ENCODE assay signal across 10 mouse cellular contexts in the genomic region with DNA sequence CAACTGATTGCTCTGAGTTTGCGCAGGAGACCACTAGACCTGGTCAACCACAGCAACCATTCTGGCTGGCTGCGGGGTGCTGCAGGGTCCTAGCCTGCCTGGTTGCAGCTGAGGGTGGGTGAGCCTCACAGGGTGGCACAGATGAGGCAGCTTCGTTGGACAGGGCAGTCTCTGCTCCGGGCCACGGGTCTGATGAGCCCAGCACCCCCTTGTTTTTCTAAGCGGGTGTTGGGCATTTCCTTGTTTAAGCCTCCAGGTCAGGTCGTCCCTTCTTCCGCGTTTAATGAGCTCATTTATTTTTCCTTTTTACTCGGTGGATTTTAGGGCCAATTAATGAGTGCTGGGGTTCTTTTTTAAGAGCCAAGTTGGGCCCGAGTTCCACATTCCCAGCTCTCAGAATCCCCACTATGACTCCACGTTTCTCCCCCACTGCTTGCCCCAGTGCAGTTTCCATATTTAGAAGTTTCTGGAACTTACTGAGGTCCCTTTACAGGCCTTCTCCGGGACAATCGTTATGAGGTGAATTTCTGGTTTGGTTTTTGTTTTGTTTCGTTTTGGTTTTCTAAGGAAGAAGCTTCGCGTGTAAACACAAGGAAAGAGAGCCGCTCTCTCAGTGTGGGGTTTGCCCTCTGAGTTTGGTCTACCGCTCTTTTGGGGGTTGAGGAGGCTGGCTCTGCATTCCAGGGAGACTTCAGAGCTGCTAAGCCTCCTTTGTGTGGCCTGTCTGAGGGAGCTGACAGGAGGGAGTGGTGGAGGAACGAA. TPM values are rescaled to one million over a fixed set of nuclear protein-coding genes. Genes with fewer than 3 reads are reported as not detected.
DNase-seq lines count a peak whose midpoint lies in the region; ATAC-seq and TF ChIP-seq lines count a peak whose summit lies in the region.
"Had no signal": no experiment of that assay in that cellular context is flagged by ENCODE, and none has a peak within 500 bp of the region (broad histone marks: within the 10 kb centered on the region; RNA-seq: fewer than 3 reads in every experiment).

No protein-coding gene starts in this region.

- DNase-seq in kidney, postnatal 0 days (ENCODE audit: low spot score), result peak; percentile 29
- DNase-seq in kidney, adult 8-10 months, result no peak
- DNase-seq in thymus, postnatal 14 days, result peak; percentile 1
- DNase-seq in thymus, adult 18-20 months, result no peak
- DNase-seq in forelimb bud, embryonic 11.5 days (ENCODE audit: low read depth, low spot score), result peak; percentile 57
- no peak for DNase-seq in stomach, postnatal 0 days (ENCODE audit: low spot score)
- no peak for DNase-seq in spleen, postnatal 14 days (ENCODE audit: low spot score in 2 of 2)
- DNase-seq in heart, postnatal 4 days, result no peak
- DNase-seq: midbrain, embryonic 14.5 days; right cerebral cortex, postnatal 4 days had no signal

- TF ChIP-seq CTCF in kidney, postnatal 0 days (IDR thresholded peaks at IDR 0.05; ENCODE audit: low read depth), result no peak
- no peak for TF ChIP-seq CTCF in stomach, postnatal 0 days (IDR thresholded peaks at IDR 0.05; ENCODE audit: low read depth)

- ATAC-seq in kidney, postnatal 0 days (replicated peaks; ENCODE audit: low FRiP score, low read depth), result no peak
- no peak for ATAC-seq in stomach, postnatal 0 days (ENCODE audit: low FRiP score, low TSS enrichment)

- no peak for TF ChIP-seq EP300 in stomach, postnatal 0 days (optimal IDR thresholded peaks at IDR 0.05)

- peak overlapping the region; percentile 63 for H3K27ac ChIP-seq in kidney, postnatal 0 days
- peak overlapping the region; percentile 65 for H3K27ac ChIP-seq in stomach, postnatal 0 days (replicated peaks)

- peak overlapping the region; percentile 34 for H3K4me2 ChIP-seq in kidney, postnatal 0 days (ENCODE audit: low read length)
- H3K4me2 ChIP-seq in stomach, postnatal 0 days (replicated peaks; ENCODE audit: low read depth), result no peak overlapping the region

- no peaks in the 10 kb centered on the region for H3K36me3 ChIP-seq in kidney, postnatal 0 days (ENCODE audit: insufficient read depth, low read length)
- H3K36me3 ChIP-seq in stomach, postnatal 0 days (ENCODE audit: control insufficient read depth, insufficient read depth, low read length), result no peaks in the 10 kb centered on the region

- H3K27me3 ChIP-seq in kidney, postnatal 0 days (ENCODE audit: insufficient read depth, low read length), result no peaks in the 10 kb centered on the region
- H3K27me3 ChIP-seq in stomach, postnatal 0 days (ENCODE audit: control insufficient read depth, insufficient read depth, low read length), result no peaks in the 10 kb centered on the region

- 34% methylated on average over 20 of the region's 20 CpGs for WGBS in kidney, postnatal 0 days
- WGBS in stomach, postnatal 0 days, result 41% methylated on average over 20 of the region's 20 CpGs

- H3K9ac ChIP-seq in kidney, postnatal 0 days (ENCODE audit: low read depth, low read length), result peak overlapping the region; percentile 27; the same call in 1 of the 2 replicates
- 0 out of 2 replicates have a peak overlapping the region, but pooled peaks have one; percentile 27 for H3K9ac ChIP-seq in stomach, postnatal 0 days (ENCODE audit: low read length)

- H3K4me3 ChIP-seq in kidney, postnatal 0 days (replicated peaks; ENCODE audit: low read depth, low read length), result no peak overlapping the region
- no peak overlapping the region for H3K4me3 ChIP-seq in stomach, postnatal 0 days (ENCODE audit: low read depth, low read length)

- H3K4me1 ChIP-seq in kidney, postnatal 0 days (replicated peaks; ENCODE audit: insufficient read depth, low read length), result 0 out of 2 replicates have a peak, but pooled peaks cover 9% of the 10 kb centered on the region
- no peaks in the 10 kb centered on the region for H3K4me1 ChIP-seq in stomach, postnatal 0 days (replicated peaks; ENCODE audit: control insufficient read depth, insufficient read depth)

- H3K9me3 ChIP-seq in kidney, postnatal 0 days (replicated peaks; ENCODE audit: low read length), result no peaks in the 10 kb centered on the region
- no peaks in the 10 kb centered on the region for H3K9me3 ChIP-seq in stomach, postnatal 0 days (ENCODE audit: control insufficient read depth, low read length)

RNA-seq across cellular contexts. Expression of a gene that starts 24.5 kb away (rescaled TPM):
- 30.7 and 36.1 TPM in 2 replicates for polyA plus RNA-seq in kidney, postnatal 0 days (2015; fragmentation: Nextera tagmentation; extraction: Ambion mirVana)
- 23.3 and 28.6 TPM in 2 replicates for polyA plus RNA-seq in stomach, postnatal 0 days (2015; fragmentation: Nextera tagmentation; extraction: Ambion mirVana)
- total RNA-seq in heart, postnatal 4 days (2021), result 10 to 100 TPM; 42.7 to 45.2 TPM

RNA-seq across cellular contexts. Expression of a gene that starts 50.6 kb away (rescaled TPM):
- 60.8 and 62.5 TPM in 2 replicates for polyA plus RNA-seq in kidney, postnatal 0 days (2015; fragmentation: Nextera tagmentation; extraction: Ambion mirVana)
- polyA plus RNA-seq in stomach, postnatal 0 days (2015; fragmentation: Nextera tagmentation; extraction: Ambion mirVana), result 13.5 and 15.4 TPM in 2 replicates
- 1 to 10 TPM; 7.1 to 8.8 TPM for total RNA-seq in heart, postnatal 4 days (2021)

Comparison
In these comparisons a context has a peak if more than half of its experiments do, and no peak if none do; other contexts are left out.
1. DNase-seq: peak in kidney, postnatal 0 days (single experiment), thymus, postnatal 14 days (single experiment) and forelimb bud, embryonic 11.5 days (single experiment); none in kidney, adult 8-10 months (0 of 2), thymus, adult 18-20 months (0 of 2), stomach, postnatal 0 days (single experiment), spleen, postnatal 14 days (0 of 2) and heart, postnatal 4 days (single experiment).